11 mouse cellular contexts compared by ENCODE assay signal in the genomic region with DNA sequence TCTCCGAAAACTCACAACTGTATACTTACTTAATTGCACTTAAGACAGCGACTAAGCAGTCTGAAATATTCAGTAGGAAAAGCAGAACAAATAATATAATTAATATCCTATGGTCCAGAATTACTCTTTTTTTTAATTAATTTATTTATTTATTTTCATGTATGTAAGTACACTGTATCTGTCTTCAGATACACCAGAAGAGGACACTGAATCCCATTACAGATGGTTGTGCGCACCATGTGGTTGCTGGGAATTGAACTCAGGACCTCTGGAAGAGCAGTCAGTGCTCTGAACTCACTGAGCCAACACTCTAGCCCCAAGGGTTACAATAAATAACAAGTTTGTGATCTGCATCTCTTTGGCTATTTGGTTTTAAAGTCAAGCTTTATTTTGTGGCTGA. TPM values are rescaled to one million over a fixed set of nuclear protein-coding genes. Genes with fewer than 3 reads are reported as not detected.
DNase-seq lines count a peak whose midpoint lies in the region; ATAC-seq lines count a peak whose summit lies in the region.
"Had no signal": no experiment of that assay in that cellular context is flagged by ENCODE, and none has a peak within 500 bp of the region (broad histone marks: within the 10 kb centered on the region; RNA-seq: fewer than 3 reads in every experiment).

No protein-coding gene starts in this region.

- intact Hi-C loops in left cerebral cortex, postnatal 10 days (cut with DNase I) = no loop called here

- no peaks in the 10 kb centered on the region for H3K9me3 ChIP-seq in kidney, embryonic 14.5 days (ENCODE audit: control insufficient read depth, low read length)
- no peaks in the 10 kb centered on the region for H3K9me3 ChIP-seq in embryonic facial prominence, embryonic 13.5 days
- no peaks in the 10 kb centered on the region for H3K9me3 ChIP-seq in hindbrain, embryonic 13.5 days
- H3K9me3 ChIP-seq in midbrain, embryonic 12.5 days = no peaks in the 10 kb centered on the region

- no peaks in the 10 kb centered on the region for H3K4me1 ChIP-seq in kidney, embryonic 14.5 days (ENCODE audit: control insufficient read depth, insufficient read depth, low read length)
- H3K4me1 ChIP-seq in embryonic facial prominence, embryonic 13.5 days = peaks cover 7% of the 10 kb centered on the region; the same call in 1 of the 2 replicates
- H3K4me1 ChIP-seq in hindbrain, embryonic 13.5 days (replicated peaks) = peaks cover 2% of the 10 kb centered on the region
- H3K4me1 ChIP-seq in midbrain, embryonic 12.5 days = peaks cover 5% of the 10 kb centered on the region

- no peak overlapping the region for H3K9ac ChIP-seq in kidney, embryonic 14.5 days (ENCODE audit: low read depth, low read length)
- H3K9ac ChIP-seq in embryonic facial prominence, embryonic 13.5 days = no peak overlapping the region
- H3K9ac ChIP-seq in hindbrain, embryonic 13.5 days = no peak overlapping the region
- no peak overlapping the region for H3K9ac ChIP-seq in midbrain, embryonic 12.5 days (replicated peaks)

- no peaks in the 10 kb centered on the region for H3K27me3 ChIP-seq in kidney, embryonic 14.5 days (ENCODE audit: control insufficient read depth, insufficient read depth, low read length)
- no peaks in the 10 kb centered on the region for H3K27me3 ChIP-seq in embryonic facial prominence, embryonic 13.5 days
- no peaks in the 10 kb centered on the region for H3K27me3 ChIP-seq in hindbrain, embryonic 13.5 days
- no peaks in the 10 kb centered on the region for H3K27me3 ChIP-seq in midbrain, embryonic 12.5 days

- H3K36me3 ChIP-seq in kidney, embryonic 14.5 days (ENCODE audit: control insufficient read depth, insufficient read depth, low read length) = no peaks in the 10 kb centered on the region
- no peaks in the 10 kb centered on the region for H3K36me3 ChIP-seq in embryonic facial prominence, embryonic 13.5 days
- H3K36me3 ChIP-seq in hindbrain, embryonic 13.5 days = no peaks in the 10 kb centered on the region
- H3K36me3 ChIP-seq in midbrain, embryonic 12.5 days = no peaks in the 10 kb centered on the region

- H3K4me2 ChIP-seq in kidney, embryonic 14.5 days (replicated peaks; ENCODE audit: low read depth, low read length) = no peak overlapping the region
- peak overlapping the region; percentile 82 for H3K4me2 ChIP-seq in embryonic facial prominence, embryonic 13.5 days
- H3K4me2 ChIP-seq in hindbrain, embryonic 13.5 days = peak overlapping the region; percentile 78
- H3K4me2 ChIP-seq in midbrain, embryonic 12.5 days (replicated peaks) = peak overlapping the region; percentile 84

- 84% methylated on average over 3 of the region's 3 CpGs for WGBS in kidney, embryonic 14.5 days
- WGBS in embryonic facial prominence, embryonic 13.5 days = 83% methylated on average over 3 of the region's 3 CpGs
- WGBS in hindbrain, embryonic 13.5 days = 90% methylated on average over 3 of the region's 3 CpGs
- 89% methylated on average over 3 of the region's 3 CpGs for WGBS in midbrain, embryonic 12.5 days

- peak; percentile 24; the same call in 1 of the 2 replicates for ATAC-seq in kidney, embryonic 14.5 days (ENCODE audit: low FRiP score, low TSS enrichment)
- ATAC-seq in embryonic facial prominence, embryonic 13.5 days (ENCODE audit: insufficient number of reproducible peaks, insufficient read depth, low FRiP score, low TSS enrichment, low read depth) = no peak
- ATAC-seq in hindbrain, embryonic 13.5 days (ENCODE audit: low FRiP score) = peak; percentile 26; the same call in 1 of the 2 replicates
- 0 out of 2 replicates have a peak, but pooled peaks have one; percentile 24 for ATAC-seq in midbrain, embryonic 12.5 days (ENCODE audit: low FRiP score, low read depth)

- no peak for DNase-seq in kidney, adult 11 months
- DNase-seq in left cerebral cortex, postnatal 10 days (ENCODE audit: extremely low spot score in 1 of 2, low spot score in 2 of 2) = no peak
- DNase-seq in cerebellum, adult 11 months = no peak
- no peak for DNase-seq in thymus, postnatal 36 days

- no peak overlapping the region; the same call in 1 of the 2 replicates for H3K4me3 ChIP-seq in kidney, embryonic 14.5 days (ENCODE audit: low read length)
- H3K4me3 ChIP-seq in embryonic facial prominence, embryonic 13.5 days = no peak overlapping the region
- peak overlapping the region; percentile 66 for H3K4me3 ChIP-seq in hindbrain, embryonic 13.5 days
- H3K4me3 ChIP-seq in midbrain, embryonic 12.5 days = peak overlapping the region; percentile 58; the same call in 1 of the 2 replicates

- no peak overlapping the region for H3K27ac ChIP-seq in kidney, embryonic 14.5 days (ENCODE audit: low read depth, low read length)
- no peak overlapping the region for H3K27ac ChIP-seq in embryonic facial prominence, embryonic 13.5 days
- no peak overlapping the region for H3K27ac ChIP-seq in hindbrain, embryonic 13.5 days
- H3K27ac ChIP-seq in midbrain, embryonic 12.5 days (replicated peaks) = no peak overlapping the region

RNA-seq across cellular contexts. Expression of gene Spag6l, which starts 0.4 kb away (rescaled TPM):
- 0.60 and 0.77 TPM in 2 replicates for polyA plus RNA-seq in kidney, embryonic 14.5 days (2014; fragmentation: Nextera tagmentation; extraction: Ambion mirVana)
- 0.60 and 0.74 TPM in 2 replicates for polyA plus RNA-seq in embryonic facial prominence, embryonic 13.5 days (2015; fragmentation: Nextera tagmentation; extraction: Ambion mirVana)
- polyA plus RNA-seq in hindbrain, embryonic 13.5 days (2015; fragmentation: Nextera tagmentation; extraction: Ambion mirVana) = 14.4 and 17.7 TPM in 2 replicates
- polyA plus RNA-seq in midbrain, embryonic 12.5 days (2016; fragmentation: Nextera tagmentation; extraction: Ambion mirVana) = 4.0 and 4.1 TPM in 2 replicates
- 10 to 100 TPM; 10.5 to 11.0 TPM for total RNA-seq in left cerebral cortex, postnatal 10 days (2021)
- total RNA-seq: gastrocnemius, postnatal 25 days; liver, adult 2 months had no signal
- polyA plus RNA-seq: large intestine, adult 2 months; liver, adult 2 months had no signal

RNA-seq across cellular contexts. Expression of gene Igll1, which starts 34.1 kb away (rescaled TPM):
- polyA plus RNA-seq in kidney, embryonic 14.5 days (2014; fragmentation: Nextera tagmentation; extraction: Ambion mirVana) = not detected in 2 replicates
- not detected in 2 replicates for polyA plus RNA-seq in embryonic facial prominence, embryonic 13.5 days (2015; fragmentation: Nextera tagmentation; extraction: Ambion mirVana)
- polyA plus RNA-seq in hindbrain, embryonic 13.5 days (2015; fragmentation: Nextera tagmentation; extraction: Ambion mirVana) = 0.14 TPM in 1 of 2 replicates, not detected in the other
- polyA plus RNA-seq in midbrain, embryonic 12.5 days (2016; fragmentation: Nextera tagmentation; extraction: Ambion mirVana) = not detected in 2 replicates
- not detected for total RNA-seq in left cerebral cortex, postnatal 10 days (2021)
- total RNA-seq: gastrocnemius, postnatal 25 days; liver, adult 2 months had no signal
- polyA plus RNA-seq: large intestine, adult 2 months; liver, adult 2 months had no signal

RNA-seq across cellular contexts. Expression of gene Top3b, which starts 40.9 kb away (rescaled TPM):
- polyA plus RNA-seq in kidney, embryonic 14.5 days (2014; fragmentation: Nextera tagmentation; extraction: Ambion mirVana) = 55.6 and 81.4 TPM in 2 replicates
- polyA plus RNA-seq in embryonic facial prominence, embryonic 13.5 days (2015; fragmentation: Nextera tagmentation; extraction: Ambion mirVana) = 73.7 and 77.6 TPM in 2 replicates
- 71.0 and 72.8 TPM in 2 replicates for polyA plus RNA-seq in hindbrain, embryonic 13.5 days (2015; fragmentation: Nextera tagmentation; extraction: Ambion mirVana)
- 70.1 and 74.8 TPM in 2 replicates for polyA plus RNA-seq in midbrain, embryonic 12.5 days (2016; fragmentation: Nextera tagmentation; extraction: Ambion mirVana)
- 10 to 100 TPM; 60.8 to 63.8 TPM for total RNA-seq in left cerebral cortex, postnatal 10 days (2021)

RNA-seq across cellular contexts. Expression of gene Vpreb1, which starts 41.0 kb away (rescaled TPM):
- 1.7 and 2.8 TPM in 2 replicates for polyA plus RNA-seq in kidney, embryonic 14.5 days (2014; fragmentation: Nextera tagmentation; extraction: Ambion mirVana)
- polyA plus RNA-seq in embryonic facial prominence, embryonic 13.5 days (2015; fragmentation: Nextera tagmentation; extraction: Ambion mirVana) = 3.4 and 4.1 TPM in 2 replicates
- 1.7 and 2.3 TPM in 2 replicates for polyA plus RNA-seq in hindbrain, embryonic 13.5 days (2015; fragmentation: Nextera tagmentation; extraction: Ambion mirVana)
- polyA plus RNA-seq in midbrain, embryonic 12.5 days (2016; fragmentation: Nextera tagmentation; extraction: Ambion mirVana) = 0.79 and 1.6 TPM in 2 replicates
- total RNA-seq in left cerebral cortex, postnatal 10 days (2021) = not detected
- total RNA-seq: gastrocnemius, postnatal 25 days; liver, adult 2 months had no signal

Comparison
In these comparisons a context has a peak if more than half of its experiments do, and no peak if none do; other contexts are left out.
1. H3K4me3 ChIP-seq: peak in hindbrain, embryonic 13.5 days (single experiment) and midbrain, embryonic 12.5 days (single experiment); none in kidney, embryonic 14.5 days (single experiment) and embryonic facial prominence, embryonic 13.5 days (single experiment).